Mouse (Mus musculus) lung, embryonic 15.5 days (tissue): ENCODE results near the gene Mapkap1. TPM values are rescaled to one million over a fixed set of nuclear protein-coding genes. Genes with fewer than 3 reads are reported as not detected.
"Not testable (repeated sequence)": the region's sequence is repeated elsewhere in the genome, so short reads cannot be mapped to it uniquely, and the experiment has no call there.

Experiments
- ATAC-seq: fragments of 200-750 bp; cut with Nextera tagmentation; 2 replicates; pipeline ENCODE4 v1.8.0; 2017; ENCODE audit warnings: moderate number of reproducible peaks, borderline replicate concordance; ENCODE audit not compliant: low FRiP score, low TSS enrichment; ENCODE audit errors: extremely low read depth
- H3K27ac ChIP-seq: fragments of 300-500 bp; sonication (generic); 2 replicates; pipeline ENCODE4 v1.5.1; 2015; ENCODE audit warnings: moderate library complexity, mild to moderate bottlenecking, inconsistent platforms
- H3K27me3 ChIP-seq: fragments of 300-500 bp; sonication (generic); 2 replicates; pipeline ENCODE4 v1.6.1; 2015; ENCODE audit warnings: inconsistent platforms
- H3K36me3 ChIP-seq: fragments of 300-500 bp; sonication (generic); 2 replicates; pipeline ENCODE4 v1.6.1; 2015; ENCODE audit warnings: inconsistent platforms
- H3K4me1 ChIP-seq: fragments of 300-500 bp; sonication (generic); 2 replicates; pipeline ENCODE4 v1.6.1; 2015; ENCODE audit warnings: inconsistent platforms
- H3K4me2 ChIP-seq: fragments of 300-500 bp; sonication (generic); 2 replicates; pipeline ENCODE4 v1.6.1; 2015; ENCODE audit warnings: inconsistent platforms, mild to moderate bottlenecking, moderate library complexity
- H3K4me3 ChIP-seq: fragments of 300-500 bp; sonication (generic); 2 replicates; pipeline ENCODE4 v1.5.1; 2015; ENCODE audit warnings: mild to moderate bottlenecking, inconsistent platforms
- H3K9ac ChIP-seq: fragments of 300-500 bp; sonication (generic); 2 replicates; pipeline ENCODE4 v1.6.1; 2015; ENCODE audit warnings: inconsistent platforms
- H3K9me3 ChIP-seq: fragments of 300-500 bp; sonication (generic); 2 replicates; pipeline ENCODE4 v1.6.1; 2016; ENCODE audit warnings: inconsistent platforms
- WGBS: fragments of 180-500 bp; shearing (Covaris S2); methylation state at CpG from one replicate; pipeline ENCODE4 v1.1.7; 2015; 5-methylcytosine and 5-hydroxymethylcytosine counted together
- polyA plus RNA-seq: library from polyadenylated mRNA; unstranded; fragments of >200 nt; fragmentation: Nextera tagmentation; extraction: Ambion mirVana; gene quantifications from 2 replicates; pipeline ENCODE4 v1.2.1, GENCODE M21; 2015

The Mapkap1 gene
- polyA plus RNA-seq, 1 experiment from 2014 or later: 97.3 TPM

DNA sequence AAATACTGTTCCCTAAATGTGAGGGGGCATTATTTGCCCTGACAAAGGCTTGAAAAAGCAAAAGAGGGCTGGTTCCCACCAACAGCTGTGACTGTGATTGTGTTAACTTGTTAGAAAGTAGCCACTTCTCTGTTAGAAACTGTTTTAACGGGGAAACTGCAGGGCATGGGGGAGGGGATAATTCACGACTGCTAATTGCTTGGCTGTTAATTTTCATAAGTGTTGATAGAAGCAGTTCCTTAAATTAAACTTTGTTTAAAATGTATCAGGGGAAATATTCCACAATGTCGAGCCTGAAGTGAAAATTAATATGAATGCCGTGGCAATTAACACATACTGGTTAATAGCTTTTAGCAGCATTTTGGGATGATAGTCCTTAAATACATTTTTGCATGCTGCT is 42.2 kb downstream of the Mapkap1 start:
- H3K4me2 ChIP-seq: no peak overlapping the region
- no peaks in the 10 kb centered on the region for H3K27me3 ChIP-seq
- ATAC-seq: no peak
- H3K36me3 ChIP-seq: peaks cover 4% of the 10 kb centered on the region; the same call in 1 of the 2 replicates
- H3K4me1 ChIP-seq: peaks cover 10% of the 10 kb centered on the region
- 70% methylated on average over 4 of the region's 4 CpGs for WGBS
- H3K27ac ChIP-seq: no peak overlapping the region
- H3K9me3 ChIP-seq: no peaks in the 10 kb centered on the region
- H3K4me3 ChIP-seq: no peak overlapping the region
- no peak overlapping the region for H3K9ac ChIP-seq

DNA sequence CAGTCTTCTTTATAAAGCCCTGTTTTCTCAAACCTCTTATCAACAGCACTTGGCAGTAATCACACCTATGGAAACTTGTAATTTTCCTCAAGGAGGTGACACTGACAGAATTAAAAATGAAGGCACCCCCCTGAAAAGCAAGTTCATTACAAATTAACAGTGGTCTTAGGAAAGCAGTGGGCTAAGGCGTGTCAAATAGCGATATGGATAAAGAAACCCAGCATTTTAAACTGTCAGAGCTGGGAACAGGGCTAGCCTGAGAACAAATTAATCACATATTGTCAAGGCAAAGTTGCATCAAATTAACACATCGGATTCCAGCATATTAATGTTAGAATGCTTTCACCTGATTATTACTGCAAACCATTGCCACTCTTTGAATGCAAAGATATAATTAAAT is 55.9 kb downstream of the Mapkap1 start:
- Histone ChIP-seq H3K27ac (no peak overlapping the region), H3K4me2 (no peak overlapping the region), H3K4me1 (0 out of 2 replicates have a peak, but pooled peaks cover 3% of the 10 kb centered on the region), H3K36me3 (no peaks in the 10 kb centered on the region), H3K4me3 (no peak overlapping the region), H3K9me3 (no peaks in the 10 kb centered on the region), H3K9ac (no peak overlapping the region), H3K27me3 (no peaks in the 10 kb centered on the region)
- no peak for ATAC-seq
- 78% methylated on average over 3 of the region's 3 CpGs for WGBS

DNA sequence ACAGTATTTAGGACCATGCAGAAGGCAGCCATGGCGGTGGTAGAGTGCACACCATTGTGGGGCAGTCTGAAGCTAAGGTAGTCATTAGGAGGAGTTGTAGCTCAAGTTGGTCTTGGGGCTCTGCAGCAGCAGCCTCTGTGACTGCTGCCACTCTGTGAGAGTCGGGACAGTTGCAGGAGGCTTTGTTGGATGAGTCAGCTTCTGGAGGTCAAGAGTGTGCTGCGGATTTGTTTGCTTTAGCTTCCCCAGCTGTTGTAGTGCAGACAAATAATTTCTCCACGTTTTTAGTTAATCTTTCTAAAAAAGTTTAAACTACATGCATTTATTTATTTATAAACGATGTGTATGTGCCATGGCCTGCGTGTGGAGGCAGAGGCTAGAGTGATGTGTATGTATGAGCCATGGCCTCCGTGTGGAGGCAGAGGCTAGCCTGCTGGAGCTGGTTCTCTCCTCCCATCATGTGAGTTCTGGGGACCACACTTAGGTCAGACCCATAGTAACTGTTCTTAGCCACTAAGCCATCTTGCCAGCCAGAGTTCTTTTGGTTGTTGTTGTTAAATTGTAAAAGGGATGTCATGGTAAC is 62.1 kb downstream of the Mapkap1 start:
- Histone ChIP-seq H3K4me1 (peaks cover 10% of the 10 kb centered on the region), H3K27ac (no peak overlapping the region), H3K9ac (no peak overlapping the region), H3K27me3 (no peaks in the 10 kb centered on the region), H3K4me2 (no peak overlapping the region), H3K36me3 (no peaks in the 10 kb centered on the region), H3K9me3 (no peaks in the 10 kb centered on the region), H3K4me3 (no peak overlapping the region)
- 29% methylated on average over 7 of the region's 7 CpGs for WGBS
- 0 out of 2 replicates have a peak, but pooled peaks have one; percentile 52 for ATAC-seq

DNA sequence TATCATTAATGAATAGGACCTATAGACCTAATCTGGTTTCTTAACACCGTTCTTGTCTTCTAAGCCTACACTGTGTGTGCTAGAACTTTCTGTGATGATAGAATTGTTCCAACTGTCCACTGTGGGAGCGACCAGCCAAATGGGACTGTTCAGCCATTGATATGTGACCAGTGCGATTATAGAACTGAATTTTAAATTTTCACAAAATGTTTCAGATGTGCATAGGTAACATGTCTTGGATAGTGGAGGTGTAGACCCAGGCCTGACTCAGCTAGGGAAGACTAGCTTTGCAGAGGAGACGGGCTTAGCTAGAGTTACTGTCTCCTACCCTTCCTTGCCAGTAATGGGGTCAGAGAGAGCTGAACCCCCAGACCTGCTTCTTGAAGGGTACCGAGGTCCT is 62.8 kb downstream of the Mapkap1 start:
- H3K27ac ChIP-seq: no peak overlapping the region
- WGBS: 77% methylated on average over 5 of the region's 5 CpGs
- H3K4me1 ChIP-seq: peaks cover 10% of the 10 kb centered on the region
- H3K4me2 ChIP-seq: no peak overlapping the region
- no peaks in the 10 kb centered on the region for H3K27me3 ChIP-seq
- H3K36me3 ChIP-seq: no peaks in the 10 kb centered on the region
- no peaks in the 10 kb centered on the region for H3K9me3 ChIP-seq
- no peak overlapping the region for H3K4me3 ChIP-seq
- H3K9ac ChIP-seq: no peak overlapping the region
- no peak for ATAC-seq

DNA sequence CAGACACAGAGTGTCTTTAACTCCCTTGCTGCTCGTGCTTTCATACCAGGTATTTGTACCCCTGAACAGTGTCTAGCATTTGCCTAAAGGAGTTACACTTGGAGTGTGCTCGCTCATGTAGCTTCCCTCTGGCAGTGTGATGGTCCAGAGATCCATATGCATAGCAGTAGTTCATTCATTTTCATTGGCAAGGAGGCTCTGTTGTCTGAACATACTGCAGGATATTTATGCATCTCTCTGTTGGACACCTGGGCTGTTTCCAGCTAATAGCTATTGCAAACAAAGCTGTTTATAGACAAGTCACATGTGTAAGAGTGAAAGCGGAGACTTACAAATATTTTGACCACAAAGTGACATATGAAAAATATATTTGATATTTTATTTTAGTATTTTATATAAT is 67.2 kb downstream of the Mapkap1 start:
- WGBS: 67% methylated on average over 3 of the region's 3 CpGs
- Histone ChIP-seq H3K36me3 (no peaks in the 10 kb centered on the region), H3K27me3 (no peaks in the 10 kb centered on the region), H3K4me2 (no peak overlapping the region), H3K9me3 (no peaks in the 10 kb centered on the region), H3K4me3 (no peak overlapping the region), H3K4me1 (peaks cover 2% of the 10 kb centered on the region), H3K27ac (no peak overlapping the region), H3K9ac (no peak overlapping the region)
- no peak for ATAC-seq

DNA sequence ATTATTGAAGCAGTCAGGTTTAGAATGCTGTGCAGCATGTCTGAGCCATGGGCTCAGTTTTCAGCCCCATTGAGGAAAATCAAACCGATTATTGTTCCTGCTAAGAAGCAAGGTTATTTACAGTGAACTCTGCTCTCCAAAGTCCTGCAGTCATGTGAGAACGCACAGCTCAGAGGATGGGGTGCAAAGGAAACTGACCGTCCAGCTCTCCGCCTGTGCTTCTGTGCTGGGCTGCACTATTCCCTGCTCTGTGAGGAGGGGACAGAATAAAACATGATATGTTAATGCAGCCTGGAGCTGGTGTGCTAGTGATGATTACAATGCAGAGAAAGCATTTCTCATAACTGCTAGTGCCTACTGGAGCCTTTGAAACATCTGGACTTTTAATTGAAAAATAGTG is 74.8 kb downstream of the Mapkap1 start:
- H3K27me3 ChIP-seq: no peaks in the 10 kb centered on the region
- H3K27ac ChIP-seq: no peak overlapping the region
- H3K9ac ChIP-seq: no peak overlapping the region
- ATAC-seq: no peak
- 57% methylated on average over 4 of the region's 4 CpGs for WGBS
- no peaks in the 10 kb centered on the region for H3K36me3 ChIP-seq
- no peak overlapping the region for H3K4me3 ChIP-seq
- no peak overlapping the region for H3K4me2 ChIP-seq
- no peaks in the 10 kb centered on the region for H3K4me1 ChIP-seq
- H3K9me3 ChIP-seq: no peaks in the 10 kb centered on the region

DNA sequence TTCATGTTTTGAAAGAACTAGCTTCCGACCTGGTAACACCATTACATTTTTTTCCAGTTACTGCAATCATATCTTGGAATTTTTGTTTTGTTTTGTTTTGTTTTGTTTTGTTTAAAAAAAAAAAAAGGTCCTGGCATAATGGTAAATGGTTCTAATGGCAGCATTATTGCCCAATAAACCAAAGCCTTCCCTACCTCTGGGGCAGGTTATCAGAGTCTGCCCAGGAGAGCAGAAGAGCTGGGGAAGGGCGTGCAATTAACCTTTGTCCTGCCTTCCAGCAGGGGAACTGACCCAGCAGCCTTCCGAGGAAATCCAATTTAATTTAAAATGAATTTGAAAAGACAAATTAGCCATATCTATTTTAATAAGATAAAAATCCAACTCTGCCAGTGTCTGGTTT is 75.5 kb downstream of the Mapkap1 start:
- ATAC-seq: no peak
- 65% methylated on average over 3 of the region's 3 CpGs for WGBS
- H3K27ac ChIP-seq: no peak overlapping the region

DNA sequence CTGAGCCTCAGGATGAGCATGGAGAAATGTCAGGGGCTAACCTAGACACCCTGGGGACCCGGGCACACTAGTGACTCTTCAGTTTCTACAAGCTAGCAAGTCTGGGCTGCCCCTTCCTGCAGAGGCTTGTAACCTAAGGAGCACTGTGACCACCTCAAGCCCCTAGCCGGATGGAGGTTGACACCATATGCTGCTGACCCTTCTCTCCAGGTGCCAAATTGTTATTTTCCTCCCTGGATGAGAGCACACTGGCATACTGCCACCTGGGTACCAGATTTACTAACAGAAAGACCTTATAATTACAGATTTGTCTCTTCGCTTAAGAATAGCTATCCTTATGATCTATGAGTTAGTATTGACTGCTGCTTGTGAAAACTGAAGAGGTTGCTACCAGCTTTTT is 76.0 kb downstream of the Mapkap1 start:
- H3K4me2 ChIP-seq: no peak overlapping the region
- WGBS: 79% methylated on average over 3 of the region's 3 CpGs
- H3K27ac ChIP-seq: no peak overlapping the region
- H3K4me3 ChIP-seq: no peak overlapping the region
- no peak for ATAC-seq
- no peaks in the 10 kb centered on the region for H3K4me1 ChIP-seq
- H3K36me3 ChIP-seq: no peaks in the 10 kb centered on the region
- H3K27me3 ChIP-seq: no peaks in the 10 kb centered on the region
- H3K9ac ChIP-seq: no peak overlapping the region
- H3K9me3 ChIP-seq: no peaks in the 10 kb centered on the region

More for the DNA sequence above, 75.5 kb downstream of the Mapkap1 start:
- no peak overlapping the region for H3K9ac ChIP-seq
- H3K36me3 ChIP-seq: no peaks in the 10 kb centered on the region
- H3K27me3 ChIP-seq: no peaks in the 10 kb centered on the region
- no peak overlapping the region for H3K4me2 ChIP-seq
- no peak overlapping the region for H3K4me3 ChIP-seq
- H3K4me1 ChIP-seq: no peaks in the 10 kb centered on the region
- H3K9me3 ChIP-seq: no peaks in the 10 kb centered on the region

DNA sequence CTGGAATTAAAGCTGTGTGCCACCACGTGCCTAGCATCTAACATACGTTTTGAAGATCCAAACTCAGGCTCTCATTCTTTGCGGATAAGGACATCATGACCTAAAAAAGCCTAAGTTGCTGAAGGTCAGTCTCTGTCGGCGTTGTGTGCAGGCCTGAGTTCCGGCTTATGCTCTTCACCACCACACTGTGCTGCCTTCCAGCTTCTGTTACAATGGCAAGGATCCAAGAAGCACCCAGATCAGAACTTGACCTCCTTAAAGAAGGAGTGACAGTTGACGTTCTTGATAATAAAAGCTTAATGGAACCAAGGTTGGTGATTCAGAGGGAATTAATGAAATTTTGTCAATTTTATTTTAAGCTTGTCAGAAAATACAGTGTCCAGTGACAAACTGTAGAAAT is 80.7 kb downstream of the Mapkap1 start:
- ATAC-seq: no peak
- Histone ChIP-seq H3K36me3 (no peaks in the 10 kb centered on the region), H3K9me3 (no peaks in the 10 kb centered on the region), H3K4me1 (no peaks in the 10 kb centered on the region), H3K4me3 (no peak overlapping the region), H3K4me2 (no peak overlapping the region), H3K27ac (no peak overlapping the region), H3K27me3 (no peaks in the 10 kb centered on the region), H3K9ac (no peak overlapping the region)
- 67% methylated on average over 7 of the region's 7 CpGs for WGBS

DNA sequence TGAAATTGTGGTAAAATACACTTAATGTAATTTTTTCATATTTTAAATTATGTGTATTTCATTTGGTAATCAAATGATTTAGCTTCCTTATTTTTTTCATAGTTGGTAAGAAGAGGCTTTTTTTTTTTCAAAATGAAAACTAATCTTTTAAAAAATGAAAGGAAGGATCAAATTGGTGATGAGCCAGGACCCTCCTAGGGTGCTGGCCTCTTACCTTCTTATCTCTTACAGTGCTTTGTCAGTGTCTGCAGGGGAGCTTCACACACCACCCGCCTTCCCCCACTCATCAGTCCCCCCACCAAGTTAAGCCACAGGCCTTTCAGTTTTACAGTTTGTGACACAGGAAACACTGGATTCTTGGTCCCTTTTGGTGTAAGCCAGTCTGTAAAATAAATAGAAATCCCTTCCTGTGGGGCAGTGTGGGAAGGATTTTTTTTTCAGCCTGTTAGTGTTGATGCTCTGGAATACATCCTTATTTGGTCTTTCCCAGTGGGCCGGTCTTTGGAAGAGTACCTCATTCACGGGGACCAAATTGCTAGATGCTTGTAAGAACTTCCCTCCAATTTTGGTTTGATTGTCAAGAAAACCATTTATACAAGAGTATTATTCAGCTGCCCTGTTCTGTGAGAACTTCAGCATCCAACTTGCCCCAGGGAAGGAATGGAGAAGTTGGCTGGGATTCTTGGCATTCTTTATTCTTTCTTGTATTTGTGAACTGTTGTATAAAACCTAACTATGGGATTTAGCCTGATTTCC is 97.6 kb downstream of the Mapkap1 start:
- Histone ChIP-seq H3K9me3 (no peaks in the 10 kb centered on the region), H3K36me3 (peaks cover 7% of the 10 kb centered on the region; the same call in 1 of the 2 replicates), H3K9ac (no peak overlapping the region), H3K4me3 (no peak overlapping the region), H3K4me1 (peaks cover 4% of the 10 kb centered on the region; the same call in 1 of the 2 replicates), H3K27ac (peak overlapping the region; percentile 60; the same call in 1 of the 2 replicates), H3K4me2 (no peak overlapping the region), H3K27me3 (no peaks in the 10 kb centered on the region)
- WGBS: 40% methylated on average over 3 of the region's 3 CpGs
- ATAC-seq: no peak

DNA sequence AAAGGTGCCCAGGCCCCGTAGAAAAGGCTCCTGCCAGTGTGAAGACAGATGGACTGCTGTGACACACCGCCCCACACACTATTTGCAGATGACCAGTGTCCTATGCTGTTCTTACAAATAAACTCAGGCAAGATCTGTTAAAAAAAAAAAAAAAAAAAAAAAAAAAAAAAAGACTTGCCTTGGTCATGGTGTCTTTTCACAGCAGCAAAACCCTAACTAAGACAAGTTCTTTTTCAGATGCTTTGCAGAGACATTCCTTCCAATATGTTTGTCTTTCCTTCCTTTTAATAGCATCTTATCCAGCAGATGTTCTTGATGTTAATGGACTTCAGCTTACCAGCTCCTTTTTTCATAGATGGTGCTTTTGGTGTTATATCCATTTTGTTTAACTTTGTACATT is 99.6 kb downstream of the Mapkap1 start:
- not testable (repeated sequence) for H3K9me3 ChIP-seq, H3K27me3 ChIP-seq, H3K9ac ChIP-seq, H3K4me1 ChIP-seq, ATAC-seq, H3K4me2 ChIP-seq, H3K4me3 ChIP-seq, H3K36me3 ChIP-seq, H3K27ac ChIP-seq
- WGBS: 91% methylated on average over 2 of the region's 2 CpGs

DNA sequence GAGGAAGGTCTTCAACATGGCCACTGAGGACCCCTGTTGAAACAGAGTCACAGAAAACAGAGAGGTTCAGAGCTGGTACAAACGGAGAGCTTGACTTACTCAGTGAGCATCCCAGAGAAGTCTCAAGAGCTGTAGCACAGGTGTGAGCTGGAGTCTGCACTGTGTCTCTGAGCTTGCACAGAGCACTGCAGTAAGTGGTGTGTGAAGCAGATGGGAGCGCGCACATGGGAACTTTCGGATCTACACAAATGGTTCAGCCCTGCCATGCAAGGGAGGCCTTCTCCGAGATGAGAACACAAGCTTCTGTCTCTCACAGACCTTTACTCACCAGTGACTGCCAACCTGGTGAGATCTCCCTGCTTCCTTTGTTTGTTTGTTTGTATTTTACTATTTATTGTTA is 103.3 kb downstream of the Mapkap1 start:
- Histone ChIP-seq H3K4me3 (no peak overlapping the region), H3K9me3 (no peaks in the 10 kb centered on the region), H3K27ac (no peak overlapping the region), H3K4me1 (no peaks in the 10 kb centered on the region), H3K4me2 (no peak overlapping the region), H3K27me3 (no peaks in the 10 kb centered on the region), H3K9ac (no peak overlapping the region), H3K36me3 (peaks cover 4% of the 10 kb centered on the region; the same call in 1 of the 2 replicates)
- no peak for ATAC-seq
- 91% methylated on average over 5 of the region's 5 CpGs for WGBS
